Comparison of ENCODE assay signal across 1 mouse cellular context in the genomic region with DNA sequence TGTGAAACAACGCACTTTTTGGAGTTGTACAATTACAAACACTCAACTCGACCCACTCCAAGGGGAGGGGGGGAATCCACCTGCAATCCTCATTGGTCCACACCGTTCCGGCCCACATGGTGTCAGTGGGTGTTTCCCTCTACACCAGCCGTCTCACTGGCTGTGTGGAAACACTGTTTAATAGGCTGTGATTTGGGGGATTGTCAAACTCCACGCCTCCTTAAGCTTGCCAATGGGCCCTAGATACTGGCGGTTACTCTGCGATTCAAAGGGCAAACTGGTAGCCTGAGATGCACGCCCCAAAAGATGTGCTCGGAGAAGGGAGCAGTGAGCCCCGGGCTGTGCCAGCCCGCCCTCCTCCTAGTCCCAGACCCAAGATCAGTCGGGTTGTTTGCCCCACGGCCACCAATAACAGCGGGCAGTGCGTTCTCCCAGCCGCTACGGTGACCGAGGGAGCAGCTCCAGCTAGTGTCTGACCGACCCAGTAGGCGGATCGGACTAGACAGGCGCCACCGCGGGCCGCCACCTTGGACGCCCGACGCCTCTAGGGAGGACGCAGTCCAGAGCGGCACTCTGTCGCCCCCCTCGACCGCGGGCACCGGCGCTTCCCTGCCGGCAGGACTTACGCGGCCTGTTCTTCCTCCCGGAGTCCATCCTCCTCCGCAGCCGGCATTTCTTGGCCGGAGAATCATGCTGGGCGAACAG.
TF ChIP-seq lines count a peak whose summit lies in the region.

No protein-coding gene starts in this region.

TF ChIP-seq in CH12.LX, 34 proteins besides CTCF, POLR2A, EP300 and RAD21 (continued from another document):
- TF ChIP-seq E2F4 (IDR thresholded peaks at IDR 0.05; ENCODE audit: insufficient replicate concordance, low read depth, low read length) (no peak), USF1 (IDR thresholded peaks at IDR 0.05; ENCODE audit: low read depth, low read length) (no peak), SIN3A (IDR thresholded peaks at IDR 0.05; ENCODE audit: low read length) (peak; percentile 66), NELFE (IDR thresholded peaks at IDR 0.05; ENCODE audit: low read depth, low read length) (peak; percentile 41; the same call in 1 of the 2 replicates), UBTF (IDR thresholded peaks at IDR 0.05; ENCODE audit: low read depth, low read length) (peak; percentile 96), MAX (IDR thresholded peaks at IDR 0.05; ENCODE audit: low read length) (peak; percentile 13; the same call in 1 of the 2 replicates), MYC (IDR thresholded peaks at IDR 0.05; ENCODE audit: low read depth, low read length) (peak; percentile 56; the same call in 1 of the 2 replicates), ZKSCAN1 (IDR thresholded peaks at IDR 0.05; ENCODE audit: borderline replicate concordance, low read depth, low read length) (no peak), MAZ (IDR thresholded peaks at IDR 0.05; ENCODE audit: low read depth, low read length) (peak; percentile 79; the same call in 1 of the 2 replicates), BHLHE40 (IDR thresholded peaks at IDR 0.05; ENCODE audit: low read depth, low read length) (no peak), TCF12 (IDR thresholded peaks at IDR 0.05; ENCODE audit: low read depth, low read length) (peak; percentile 10; the same call in 1 of the 2 replicates), CHD2 (IDR thresholded peaks at IDR 0.05; ENCODE audit: low read length) (no peak)
